Comparison of ENCODE assay signal across 8 mouse cellular contexts in genomic region chr7:24904070-24904483, GRCm38 (mm10). TPM values are rescaled to one million over a fixed set of nuclear protein-coding genes. Genes with fewer than 3 reads are reported as not detected.
DNase-seq lines count a peak whose midpoint lies in the region; ATAC-seq and TF ChIP-seq lines count a peak whose summit lies in the region.

No protein-coding gene starts in this region.

- peaks cover 28% of the 10 kb centered on the region for H3K79me2 ChIP-seq in MEL (ENCODE audit: control insufficient read depth, insufficient read depth, low read length, poor library complexity)

- peak overlapping the region; percentile 79 to 92 for H3K4me3 ChIP-seq in MEL (ENCODE audit: control insufficient read depth in 1 of 2, insufficient read depth in 1 of 2, low read depth in 2 of 2, low read length in 2 of 2)
- peak overlapping the region; percentile 86 for H3K4me3 ChIP-seq in cerebellum, adult 2 months (replicated peaks; ENCODE audit: insufficient read depth, low read depth, low read length)
- H3K4me3 ChIP-seq in forebrain, postnatal 0 days (ENCODE audit: low read depth, low read length): peak overlapping the region; percentile 47
- H3K4me3 ChIP-seq in lung, embryonic 15.5 days: peak overlapping the region; percentile 60

- no peaks in the 10 kb centered on the region for H3K9me3 ChIP-seq in MEL (replicated peaks; ENCODE audit: insufficient read depth, low read length)
- H3K9me3 ChIP-seq in forebrain, postnatal 0 days (ENCODE audit: low read length): no peaks in the 10 kb centered on the region
- no peaks in the 10 kb centered on the region for H3K9me3 ChIP-seq in lung, embryonic 15.5 days

- peak; percentile 98 for ATAC-seq in forebrain, postnatal 0 days
- ATAC-seq in lung, embryonic 15.5 days (ENCODE audit: borderline replicate concordance, extremely low read depth, low FRiP score, low TSS enrichment): peak; percentile 96

- no peak for TF ChIP-seq RAD21 in MEL (IDR thresholded peaks at IDR 0.05; ENCODE audit: low read depth, low read length)

- DNase-seq in MEL (ENCODE audit: low read depth, low spot score): peak; percentile 99
- peak; percentile 96 to 99 for DNase-seq in cerebellum, adult 2 months
- DNase-seq in forebrain, postnatal 0 days: peak; percentile 97
- peak; percentile 98 for DNase-seq in heart, postnatal 4 days
- peak; percentile 96 for DNase-seq in layer of hippocampus, adult 8-10 months (ENCODE audit: low spot score in 2 of 2)
- peak; percentile 97 for DNase-seq in ovary, adult 18-20 months (ENCODE audit: low spot score)
- peak; percentile 97 for DNase-seq in thymus, postnatal 0 days (ENCODE audit: low spot score)

- peak overlapping the region; percentile 75 for H3K4me2 ChIP-seq in forebrain, postnatal 0 days (ENCODE audit: low read depth)
- H3K4me2 ChIP-seq in lung, embryonic 15.5 days: peak overlapping the region; percentile 81

- peaks cover 0 to 23% of the 10 kb centered on the region in 2 experiments for H3K36me3 ChIP-seq in MEL (ENCODE audit: control insufficient read depth in 1 of 2, insufficient read depth in 2 of 2, low read length in 2 of 2)
- H3K36me3 ChIP-seq in forebrain, postnatal 0 days (ENCODE audit: insufficient read depth): 0 out of 2 replicates have a peak, but pooled peaks cover 17% of the 10 kb centered on the region
- peaks cover 8% of the 10 kb centered on the region; the same call in 1 of the 2 replicates for H3K36me3 ChIP-seq in lung, embryonic 15.5 days

- peak in 1 of 2 experiments; percentile 38; a peak in 2 of 4 replicates for TF ChIP-seq EP300 in MEL (IDR thresholded peaks at IDR 0.05; ENCODE audit: low read depth in 1 of 2, low read length in 2 of 2)

- H3K9ac ChIP-seq in MEL (ENCODE audit: control insufficient read depth, low read depth, low read length, poor library complexity, severe bottlenecking): peak overlapping the region; percentile 97
- H3K9ac ChIP-seq in forebrain, postnatal 0 days: peak overlapping the region; percentile 56
- peak overlapping the region; percentile 75 for H3K9ac ChIP-seq in lung, embryonic 15.5 days

- no peaks in the 10 kb centered on the region for H3K27me3 ChIP-seq in MEL (ENCODE audit: control insufficient read depth in 1 of 2, insufficient read depth in 2 of 2, low read length in 2 of 2)
- no peaks in the 10 kb centered on the region for H3K27me3 ChIP-seq in cerebellum, adult 2 months (ENCODE audit: control insufficient read depth, insufficient read depth, low read length)
- no peaks in the 10 kb centered on the region for H3K27me3 ChIP-seq in forebrain, postnatal 0 days (ENCODE audit: insufficient read depth, low read length)
- no peaks in the 10 kb centered on the region for H3K27me3 ChIP-seq in lung, embryonic 15.5 days

- peaks cover 0 to 37% of the 10 kb centered on the region in 2 experiments; a peak in 2 of 4 replicates for H3K4me1 ChIP-seq in MEL (ENCODE audit: control insufficient read depth in 1 of 2, insufficient read depth in 2 of 2, low read length in 2 of 2)
- H3K4me1 ChIP-seq in cerebellum, adult 2 months (ENCODE audit: control insufficient read depth, insufficient read depth, low read length): peaks cover 3% of the 10 kb centered on the region; the same call in 1 of the 2 replicates
- 0 out of 2 replicates have a peak, but pooled peaks cover 12% of the 10 kb centered on the region for H3K4me1 ChIP-seq in forebrain, postnatal 0 days (ENCODE audit: insufficient read depth)
- peaks cover 49% of the 10 kb centered on the region for H3K4me1 ChIP-seq in lung, embryonic 15.5 days

- no peak for TF ChIP-seq CTCF in MEL (IDR thresholded peaks at IDR 0.05 in 2 of 3, conservative IDR thresholded peaks at IDR 0.05 in 1 of 3; ENCODE audit: control insufficient read depth in 1 of 3, insufficient read depth in 1 of 3, low read depth in 2 of 3, low read length in 3 of 3, poor library complexity in 1 of 3, severe bottlenecking in 1 of 3)
- TF ChIP-seq CTCF in cerebellum, adult 2 months (IDR thresholded peaks at IDR 0.05; ENCODE audit: borderline replicate concordance, insufficient read depth, low read depth, low read length): no peak
- peak; percentile 89 for TF ChIP-seq CTCF in forebrain, postnatal 0 days (IDR thresholded peaks at IDR 0.05; ENCODE audit: low read depth)

- peak; percentile 11 to 77; a peak in 2 of 4 replicates for TF ChIP-seq POLR2A in MEL (IDR thresholded peaks at IDR 0.05; ENCODE audit: control insufficient read depth in 1 of 2, insufficient read depth in 1 of 2, low read depth in 1 of 2, low read length in 2 of 2, poor library complexity in 1 of 2)
- 0 out of 2 replicates have a peak, but pooled peaks have one; percentile 52 for TF ChIP-seq POLR2A in cerebellum, adult 2 months (IDR thresholded peaks at IDR 0.05; ENCODE audit: borderline replicate concordance, insufficient read depth, low read length)

- under 1% methylated on average over 26 of the region's 30 CpGs for WGBS in cerebellum, adult 2 months
- whole genome bisulfite sequencing in forebrain, postnatal 0 days: 2% methylated on average over 30 of the region's 30 CpGs
- WGBS in lung, embryonic 15.5 days: 1% methylated on average over 30 of the region's 30 CpGs

- peak overlapping the region; percentile 99 for H3K27ac ChIP-seq in MEL (ENCODE audit: control insufficient read depth, low read depth, low read length)
- H3K27ac ChIP-seq in cerebellum, adult 2 months (ENCODE audit: insufficient read depth, low read length): peak overlapping the region; percentile 42; the same call in 1 of the 2 replicates
- H3K27ac ChIP-seq in forebrain, postnatal 0 days (ENCODE audit: low read depth, low read length): peak overlapping the region; percentile 46
- peak overlapping the region; percentile 89 for H3K27ac ChIP-seq in lung, embryonic 15.5 days

RNA-seq across cellular contexts. Expression of gene Arhgef1, which starts 1.4 kb away (rescaled TPM):
- 43.7 and 53.3 TPM in 2 replicates for total RNA-seq in MEL (2012; rRNA removed)
- polyA plus RNA-seq in MEL (2012; ENCODE audit: insufficient read depth in 1 of 2, insufficient read length in 2 of 2, low read depth in 1 of 2, low replicate concordance in 2 of 2, missing spikeins in 1 of 2): 100 to 1,000 TPM in 1 of 2 experiments, not detected in 1; 163 TPM
- 162 and 173 TPM in 2 replicates for polyA plus RNA-seq in cerebellum, adult 2 months (2012; rRNA removed)
- 24.5 and 30.3 TPM in 2 replicates for total RNA-seq in forebrain, postnatal 0 days (2014; rRNA removed)
- 16.7 and 26.8 TPM in 2 replicates for polyA plus RNA-seq in forebrain, postnatal 0 days (2015; fragmentation: Nextera tagmentation; extraction: Ambion mirVana)
- total RNA-seq in heart, postnatal 4 days (2021): 10 to 100 TPM; 87.0 to 88.2 TPM
- total RNA-seq in layer of hippocampus, adult 8-10 months (2022): 100 to 1,000 TPM in 1 of 4 experiments, 10 to 100 TPM in 3; 94.8 to 111 (median 99.3) TPM
- polyA plus RNA-seq in lung, embryonic 15.5 days (2015; fragmentation: Nextera tagmentation; extraction: Ambion mirVana): 115 and 128 TPM in 2 replicates
- polyA plus RNA-seq in thymus, postnatal 0 days (2015; fragmentation: Nextera tagmentation; extraction: Ambion mirVana): 244 and 341 TPM in 2 replicates

RNA-seq across cellular contexts. Expression of gene Cd79a, which starts 6.9 kb away (rescaled TPM):
- total RNA-seq in MEL (2012; rRNA removed): 0.13 and 0.23 TPM in 2 replicates
- polyA plus RNA-seq in MEL (2012; ENCODE audit: insufficient read depth in 1 of 2, insufficient read length in 2 of 2, low read depth in 1 of 2, low replicate concordance in 2 of 2, missing spikeins in 1 of 2): under 1 TPM in 1 of 2 experiments, not detected in 1; 0.61 TPM
- polyA plus RNA-seq in cerebellum, adult 2 months (2012; rRNA removed): 0.85 and 1.1 TPM in 2 replicates
- total RNA-seq in forebrain, postnatal 0 days (2014; rRNA removed): 0.15 and 0.33 TPM in 2 replicates
- polyA plus RNA-seq in forebrain, postnatal 0 days (2015; fragmentation: Nextera tagmentation; extraction: Ambion mirVana): 0.47 and 0.54 TPM in 2 replicates
- 1 to 10 TPM in 1 of 2 experiments, under 1 TPM in 1; 0.88 to 1.4 TPM for total RNA-seq in heart, postnatal 4 days (2021)
- total RNA-seq in layer of hippocampus, adult 8-10 months (2022): under 1 TPM in 2 of 4 experiments, not detected in 2; 0.30 to 0.58 TPM
- polyA plus RNA-seq in lung, embryonic 15.5 days (2015; fragmentation: Nextera tagmentation; extraction: Ambion mirVana): 0.25 and 0.52 TPM in 2 replicates
- polyA plus RNA-seq in thymus, postnatal 0 days (2015; fragmentation: Nextera tagmentation; extraction: Ambion mirVana): 1.1 and 1.5 TPM in 2 replicates

RNA-seq across cellular contexts. Expression of gene Rps19, which starts 19.9 kb away (rescaled TPM):
- total RNA-seq in MEL (2012; rRNA removed): 3,168 and 3,580 TPM in 2 replicates
- polyA plus RNA-seq in MEL (2012; ENCODE audit: insufficient read depth in 1 of 2, insufficient read length in 2 of 2, low read depth in 1 of 2, low replicate concordance in 2 of 2, missing spikeins in 1 of 2): 1,000 to 10,000 TPM in 1 of 2 experiments, not detected in 1; 2,454 TPM
- polyA plus RNA-seq in cerebellum, adult 2 months (2012; rRNA removed): 282 and 314 TPM in 2 replicates
- 581 and 723 TPM in 2 replicates for total RNA-seq in forebrain, postnatal 0 days (2014; rRNA removed)
- 1,350 and 1,888 TPM in 2 replicates for polyA plus RNA-seq in forebrain, postnatal 0 days (2015; fragmentation: Nextera tagmentation; extraction: Ambion mirVana)
- total RNA-seq in heart, postnatal 4 days (2021): 100 to 1,000 TPM; 902 to 929 TPM
- 100 to 1,000 TPM; 518 to 648 (median 579) TPM for total RNA-seq in layer of hippocampus, adult 8-10 months (2022)
- polyA plus RNA-seq in lung, embryonic 15.5 days (2015; fragmentation: Nextera tagmentation; extraction: Ambion mirVana): 2,408 and 2,762 TPM in 2 replicates
- polyA plus RNA-seq in thymus, postnatal 0 days (2015; fragmentation: Nextera tagmentation; extraction: Ambion mirVana): 2,922 and 3,108 TPM in 2 replicates

RNA-seq across cellular contexts. Expression of gene Dmrtc2, which starts 34.2 kb away (rescaled TPM):
- total RNA-seq in MEL (2012; rRNA removed): not detected in 2 replicates
- polyA plus RNA-seq in MEL (2012; ENCODE audit: insufficient read depth in 1 of 2, insufficient read length in 2 of 2, low read depth in 1 of 2, low replicate concordance in 2 of 2, missing spikeins in 1 of 2): not detected
- not detected in 2 replicates for polyA plus RNA-seq in cerebellum, adult 2 months (2012; rRNA removed)
- 0.08 TPM in 1 of 2 replicates, not detected in the other for total RNA-seq in forebrain, postnatal 0 days (2014; rRNA removed)
- polyA plus RNA-seq in forebrain, postnatal 0 days (2015; fragmentation: Nextera tagmentation; extraction: Ambion mirVana): 0.23 and 0.28 TPM in 2 replicates
- not detected for total RNA-seq in heart, postnatal 4 days (2021)
- not detected for total RNA-seq in layer of hippocampus, adult 8-10 months (2022)
- polyA plus RNA-seq in lung, embryonic 15.5 days (2015; fragmentation: Nextera tagmentation; extraction: Ambion mirVana): not detected in 2 replicates
- 0.08 and 0.10 TPM in 2 replicates for polyA plus RNA-seq in thymus, postnatal 0 days (2015; fragmentation: Nextera tagmentation; extraction: Ambion mirVana)

RNA-seq across cellular contexts. Expression of gene Lypd4, which starts 34.3 kb away (rescaled TPM):
- not detected in 2 replicates for total RNA-seq in MEL (2012; rRNA removed)
- not detected for polyA plus RNA-seq in MEL (2012; ENCODE audit: insufficient read depth in 1 of 2, insufficient read length in 2 of 2, low read depth in 1 of 2, low replicate concordance in 2 of 2, missing spikeins in 1 of 2)
- not detected in 2 replicates for polyA plus RNA-seq in cerebellum, adult 2 months (2012; rRNA removed)
- not detected in 2 replicates for total RNA-seq in forebrain, postnatal 0 days (2014; rRNA removed)
- polyA plus RNA-seq in forebrain, postnatal 0 days (2015; fragmentation: Nextera tagmentation; extraction: Ambion mirVana): not detected in 2 replicates
- not detected for total RNA-seq in heart, postnatal 4 days (2021)
- total RNA-seq in layer of hippocampus, adult 8-10 months (2022): not detected
- not detected in 2 replicates for polyA plus RNA-seq in lung, embryonic 15.5 days (2015; fragmentation: Nextera tagmentation; extraction: Ambion mirVana)
- not detected in 2 replicates for polyA plus RNA-seq in thymus, postnatal 0 days (2015; fragmentation: Nextera tagmentation; extraction: Ambion mirVana)

Comparison
In these comparisons a context has a peak if more than half of its experiments do, and no peak if none do; other contexts are left out.
1. Peak in every context shown above with its lines: DNase-seq, ATAC-seq, H3K4me3 ChIP-seq and H3K27ac ChIP-seq.
2. H3K27ac ChIP-seq: peak in every context shown above with its lines; median percentile 99 in MEL; 89 in lung, embryonic 15.5 days; 46 in forebrain, postnatal 0 days; 42 in cerebellum, adult 2 months.